Mouse (Mus musculus) heart, postnatal 0 days (tissue): ENCODE data around the gene Tnrc6c.

Source experiments
- CTCF ChIP-seq: IDR thresholded peaks from 2 replicates; pipeline ENCODE4 v1.5.1; 2016; ENCODE audit warnings: antibody characterized with exemption, control low read depth, low read depth
- EP300 ChIP-seq: IDR thresholded peaks from 2 replicates; pipeline ENCODE4 v1.6.1; 2016; ENCODE audit warnings: antibody characterized with exemption, low read depth

DNA sequence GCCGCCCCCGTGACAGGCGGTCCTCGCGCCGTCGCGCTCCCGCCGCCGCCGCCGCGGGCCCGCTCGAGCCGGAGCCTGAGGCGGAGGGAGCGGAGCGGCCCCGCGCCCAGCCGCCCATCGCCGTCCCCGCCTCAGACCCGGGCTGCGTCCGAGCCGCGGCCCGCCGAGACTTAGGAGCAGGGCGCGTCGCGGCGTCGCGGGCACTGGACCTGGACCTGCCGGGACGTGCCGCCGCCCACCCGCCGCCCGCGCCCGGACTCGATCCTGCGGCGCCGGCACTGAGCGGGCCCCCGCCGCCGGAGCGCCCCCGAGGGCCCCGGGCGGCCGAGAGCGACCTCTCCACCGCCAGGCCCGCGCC is 824 bp downstream of the Tnrc6c start:
- no peak for TF ChIP-seq EP300
- no peak for TF ChIP-seq CTCF
